Mouse (Mus musculus) kidney, adult 18-20 months (tissue): ENCODE data around the gene Gad2.

ENCODE experiments used
- DNase-seq: peaks from one replicate; pipeline ENCODE4 v3.0.0; 2021

Gene Gad2

GRCm38 (mm10) chr2:22648394-22648793 is 26.4 kb downstream of the Gad2 start:
- DNase-seq, result no peak

- no peak for DNase-seq
Measured at GRCm38 (mm10) chr2:22651826-22652225, 29.8 kb downstream of the Gad2 start.

- DNase-seq, result no peak
Measured at GRCm38 (mm10) chr2:22663731-22664130, 41.7 kb downstream of the Gad2 start.

GRCm38 (mm10) chr2:22670415-22670814 is 48.4 kb downstream of the Gad2 start:
- no peak for DNase-seq

- DNase-seq, result no peak
Measured at GRCm38 (mm10) chr2:22671348-22671747, 49.3 kb downstream of the Gad2 start.

GRCm38 (mm10) chr2:22677066-22677465 is 55.1 kb downstream of the Gad2 start:
- DNase-seq, result no peak

GRCm38 (mm10) chr2:22679944-22680343 is 57.9 kb downstream of the Gad2 start:
- no peak for DNase-seq

GRCm38 (mm10) chr2:22689969-22690368 is 68.0 kb downstream of the Gad2 start:
- DNase-seq, result no peak

GRCm38 (mm10) chr2:22704780-22705727 is 83.0 kb downstream of the Gad2 start:
- no peak for DNase-seq

GRCm38 (mm10) chr2:22706233-22706632 is 84.2 kb downstream of the Gad2 start:
- no peak for DNase-seq

GRCm38 (mm10) chr2:22721522-22722470 is 99.8 kb downstream of the Gad2 start:
- DNase-seq, result peak; percentile 27

GRCm38 (mm10) chr2:22723927-22724534 is 102.0 kb downstream of the Gad2 start:
- DNase-seq, result no peak

GRCm38 (mm10) chr2:22727113-22727512 is 105.1 kb downstream of the Gad2 start:
- DNase-seq, result no peak

- no peak for DNase-seq
Measured at GRCm38 (mm10) chr2:22736134-22736533, 114.1 kb downstream of the Gad2 start.

GRCm38 (mm10) chr2:22739369-22739768 is 117.4 kb downstream of the Gad2 start:
- DNase-seq, result no peak

- no peak for DNase-seq
Measured at GRCm38 (mm10) chr2:22740441-22740840, 118.4 kb downstream of the Gad2 start.

- DNase-seq, result no peak
Measured at GRCm38 (mm10) chr2:22741222-22741621, 119.2 kb downstream of the Gad2 start.
